Mouse (Mus musculus): Measurements from ENCODE around the gene Ace3.
A peak's percentile ranks its signal among the peaks of the same experiment; 100 is the strongest.

- TF ChIP-seq CTCF (IDR thresholded peaks at IDR 0.05; ENCODE audit: low read depth, low read length) (no peak), POLR2A (IDR thresholded peaks at IDR 0.05; ENCODE audit: insufficient read depth, low read length) (peak; percentile 71), EP300 (IDR thresholded peaks at IDR 0.05; ENCODE audit: insufficient read depth, low read depth, low read length) (no peak)
Measured at GRCm38 (mm10) chr11:105955815-105956430, 38.6 kb upstream of the Ace3 start.

Data from ES-Bruce4 (cell line).